Mouse (Mus musculus): ENCODE results near the gene Atg4a-ps.

DNA sequence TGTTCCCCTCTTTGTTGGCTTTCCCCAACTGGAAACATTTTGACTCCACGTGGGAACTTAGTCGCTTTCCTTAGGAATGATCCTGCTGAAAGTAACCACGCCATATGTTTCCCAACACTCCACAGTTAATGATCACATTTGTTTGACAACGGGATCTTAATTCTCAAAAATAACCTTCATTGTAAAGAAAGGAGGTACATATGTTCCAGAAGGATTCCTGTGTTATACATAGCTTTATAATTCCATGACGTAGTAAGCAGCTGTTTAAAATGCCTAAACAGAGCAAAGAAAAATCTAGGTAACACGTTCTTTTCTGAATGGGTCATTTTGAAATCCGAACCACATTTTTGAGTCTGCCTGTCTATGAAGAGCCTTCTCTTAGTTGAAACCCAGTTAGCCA, 12.7 kb downstream of the Atg4a-ps start:
- TF ChIP-seq POLR2A (IDR thresholded peaks at IDR 0.05; ENCODE audit: low read depth, low read length) (no peak), KAT2A (IDR thresholded peaks at IDR 0.05; ENCODE audit: insufficient replicate concordance, low read length) (no peak)

Measured in CH12.LX (cell line).